Mouse (Mus musculus) intestine, embryonic 15.5 days (tissue): ENCODE measurements at regions not wholly inside any gene's neighbourhood (a gene's known extent, or its start where the extent isn't known, plus 50 kb on each side); places are given as distances from the start of the nearest gene placed in this dataset.

Experiments used
- ATAC-seq: fragments of 200-750 bp; cut with Nextera tagmentation; 2 replicates; pipeline ENCODE4 v1.8.0; 2017; ENCODE audit warnings: moderate TSS enrichment, moderate library complexity
- H3K27ac ChIP-seq: fragments of 300-500 bp; sonication (generic); 2 replicates; pipeline ENCODE4 v1.5.1; 2015; ENCODE audit warnings: mild to moderate bottlenecking, inconsistent platforms
- H3K27me3 ChIP-seq: fragments of 300-500 bp; sonication (generic); replicated peaks from 2 replicates; pipeline ENCODE4 v1.6.1; 2015; ENCODE audit warnings: inconsistent platforms
- H3K36me3 ChIP-seq: fragments of 300-500 bp; sonication (generic); 2 replicates; pipeline ENCODE4 v1.6.1; 2015; ENCODE audit warnings: inconsistent platforms
- H3K4me1 ChIP-seq: fragments of 300-500 bp; sonication (generic); replicated peaks from 2 replicates; pipeline ENCODE4 v1.6.1; 2015; ENCODE audit warnings: inconsistent platforms
- H3K4me2 ChIP-seq: fragments of 300-500 bp; sonication (generic); replicated peaks from 2 replicates; pipeline ENCODE4 v1.6.1; 2015; ENCODE audit warnings: mild to moderate bottlenecking, inconsistent platforms
- H3K4me3 ChIP-seq: fragments of 300-500 bp; sonication (generic); replicated peaks from 2 replicates; pipeline ENCODE4 v1.5.1; 2015; ENCODE audit warnings: inconsistent platforms
- H3K9ac ChIP-seq: fragments of 300-500 bp; sonication (generic); 2 replicates; pipeline ENCODE4 v1.6.1; 2015; ENCODE audit warnings: inconsistent platforms
- H3K9me3 ChIP-seq: fragments of 300-500 bp; sonication (generic); 2 replicates; pipeline ENCODE4 v1.6.1; 2016; ENCODE audit warnings: inconsistent platforms
- WGBS: fragments of 180-500 bp; shearing (Covaris S2); methylation state at CpG from one replicate; pipeline ENCODE4 v1.1.7; 2015; 5-methylcytosine and 5-hydroxymethylcytosine counted together

- Histone ChIP-seq H3K4me1 (no peaks in the 10 kb centered on the region), H3K27ac (no peak overlapping the region), H3K4me2 (no peak overlapping the region), H3K4me3 (no peak overlapping the region), H3K36me3 (no peaks in the 10 kb centered on the region), H3K27me3 (no peaks in the 10 kb centered on the region), H3K9ac (no peak overlapping the region), H3K9me3 (no peaks in the 10 kb centered on the region)
- no peak for ATAC-seq
- WGBS = 77% methylated on average over 12 of the region's 12 CpGs
Observed at GRCm38 (mm10) chr2:106256012-106256411, 252.7 kb upstream of the Dnajc24 start.

- H3K27ac ChIP-seq = no peak overlapping the region
- WGBS = 73% methylated on average over 4 of the region's 4 CpGs
- H3K9me3 ChIP-seq = no peaks in the 10 kb centered on the region
Observed at GRCm38 (mm10) chr2:106234358-106234757, 231.0 kb upstream of the Dnajc24 start.

GRCm38 (mm10) chr2:106231136-106231535 lies 227.8 kb upstream of the Dnajc24 start:
- Histone ChIP-seq H3K4me2 (no peak overlapping the region), H3K4me1 (no peaks in the 10 kb centered on the region), H3K9me3 (no peaks in the 10 kb centered on the region), H3K27ac (no peak overlapping the region), H3K9ac (no peak overlapping the region), H3K36me3 (no peaks in the 10 kb centered on the region), H3K4me3 (no peak overlapping the region), H3K27me3 (no peaks in the 10 kb centered on the region)
- 80% methylated on average over 5 of the region's 5 CpGs for WGBS
- no peak for ATAC-seq

More at GRCm38 (mm10) chr2:106234358-106234757, 231.0 kb upstream of the Dnajc24 start:
- no peak for ATAC-seq
- H3K4me2 ChIP-seq = no peak overlapping the region
- H3K4me1 ChIP-seq = no peaks in the 10 kb centered on the region
- no peak overlapping the region for H3K9ac ChIP-seq
- no peaks in the 10 kb centered on the region for H3K36me3 ChIP-seq
- no peaks in the 10 kb centered on the region for H3K27me3 ChIP-seq
- no peak overlapping the region for H3K4me3 ChIP-seq

- no peaks in the 10 kb centered on the region for H3K4me1 ChIP-seq
- WGBS = 80% methylated on average over 3 of the region's 3 CpGs
- no peaks in the 10 kb centered on the region for H3K9me3 ChIP-seq
- H3K4me3 ChIP-seq = no peak overlapping the region
- no peak overlapping the region for H3K4me2 ChIP-seq
- no peak overlapping the region for H3K27ac ChIP-seq
- ATAC-seq = no peak
- H3K9ac ChIP-seq = no peak overlapping the region
- no peaks in the 10 kb centered on the region for H3K36me3 ChIP-seq
- H3K27me3 ChIP-seq = no peaks in the 10 kb centered on the region
Observed at GRCm38 (mm10) chr2:106230021-106230420, 226.7 kb upstream of the Dnajc24 start.

- WGBS = 50% methylated on average over 1 of the region's 1 CpGs
- Histone ChIP-seq H3K4me2 (no peak overlapping the region), H3K27me3 (no peaks in the 10 kb centered on the region), H3K27ac (no peak overlapping the region), H3K36me3 (no peaks in the 10 kb centered on the region), H3K9me3 (no peaks in the 10 kb centered on the region), H3K4me3 (no peak overlapping the region), H3K9ac (no peak overlapping the region), H3K4me1 (no peaks in the 10 kb centered on the region)
- ATAC-seq = no peak
Observed at GRCm38 (mm10) chr2:106228249-106228648, 224.9 kb upstream of the Dnajc24 start.

- Histone ChIP-seq H3K9me3 (no peaks in the 10 kb centered on the region), H3K27ac (no peak overlapping the region), H3K4me1 (no peaks in the 10 kb centered on the region), H3K9ac (no peak overlapping the region), H3K4me2 (no peak overlapping the region), H3K36me3 (no peaks in the 10 kb centered on the region), H3K4me3 (no peak overlapping the region), H3K27me3 (no peaks in the 10 kb centered on the region)
- ATAC-seq = no peak
- 51% methylated on average over 3 of the region's 3 CpGs for WGBS
Observed at GRCm38 (mm10) chr2:106216169-106216568, 212.8 kb upstream of the Dnajc24 start.

GRCm38 (mm10) chr2:106213740-106214139 lies 210.4 kb upstream of the Dnajc24 start:
- Histone ChIP-seq H3K9ac (no peak overlapping the region), H3K36me3 (no peaks in the 10 kb centered on the region), H3K4me2 (no peak overlapping the region), H3K27ac (no peak overlapping the region), H3K9me3 (no peaks in the 10 kb centered on the region), H3K27me3 (no peaks in the 10 kb centered on the region), H3K4me3 (no peak overlapping the region), H3K4me1 (no peaks in the 10 kb centered on the region)
- 72% methylated on average over 4 of the region's 4 CpGs for WGBS
- ATAC-seq = no peak

GRCm38 (mm10) chr2:106210773-106211172 lies 207.4 kb upstream of the Dnajc24 start:
- Histone ChIP-seq H3K4me3 (no peak overlapping the region), H3K36me3 (no peaks in the 10 kb centered on the region), H3K4me1 (no peaks in the 10 kb centered on the region), H3K27me3 (no peaks in the 10 kb centered on the region), H3K27ac (no peak overlapping the region), H3K9ac (no peak overlapping the region), H3K9me3 (no peaks in the 10 kb centered on the region), H3K4me2 (no peak overlapping the region)
- WGBS = 78% methylated on average over 1 of the region's 1 CpGs
- ATAC-seq = no peak

GRCm38 (mm10) chr2:106208767-106209250 lies 205.5 kb upstream of the Dnajc24 start:
- Histone ChIP-seq H3K4me2 (no peak overlapping the region), H3K27me3 (no peaks in the 10 kb centered on the region), H3K4me1 (no peaks in the 10 kb centered on the region), H3K27ac (no peak overlapping the region), H3K9ac (no peak overlapping the region), H3K36me3 (no peaks in the 10 kb centered on the region), H3K4me3 (no peak overlapping the region), H3K9me3 (no peaks in the 10 kb centered on the region)
- no peak for ATAC-seq
- 59% methylated on average over 4 of the region's 4 CpGs for WGBS

- 95% methylated on average over 2 of the region's 2 CpGs for WGBS
- Histone ChIP-seq H3K27me3 (no peaks in the 10 kb centered on the region), H3K4me1 (no peaks in the 10 kb centered on the region), H3K4me2 (no peak overlapping the region), H3K9ac (no peak overlapping the region), H3K9me3 (no peaks in the 10 kb centered on the region), H3K4me3 (no peak overlapping the region), H3K36me3 (no peaks in the 10 kb centered on the region), H3K27ac (no peak overlapping the region)
- no peak for ATAC-seq
Observed at GRCm38 (mm10) chr2:106200130-106200529, 196.8 kb upstream of the Dnajc24 start.

GRCm38 (mm10) chr2:106195170-106195569 lies 191.8 kb upstream of the Dnajc24 start:
- H3K36me3 ChIP-seq = no peaks in the 10 kb centered on the region
- no peak overlapping the region for H3K4me3 ChIP-seq
- no peak overlapping the region for H3K9ac ChIP-seq
- H3K4me1 ChIP-seq = peaks cover 4% of the 10 kb centered on the region; the same call in 1 of the 2 replicates
- no peak for ATAC-seq
- 24% methylated on average over 7 of the region's 7 CpGs for WGBS
- H3K27me3 ChIP-seq = no peaks in the 10 kb centered on the region
- H3K4me2 ChIP-seq = no peak overlapping the region
- H3K9me3 ChIP-seq = no peaks in the 10 kb centered on the region
- no peak overlapping the region for H3K27ac ChIP-seq

GRCm38 (mm10) chr2:106194369-106195023 lies 191.1 kb upstream of the Dnajc24 start:
- peak; percentile 75 for ATAC-seq
- peaks cover 4% of the 10 kb centered on the region; the same call in 1 of the 2 replicates for H3K4me1 ChIP-seq
- H3K36me3 ChIP-seq = no peaks in the 10 kb centered on the region
- H3K9ac ChIP-seq = no peak overlapping the region
- 10% methylated on average over 14 of the region's 14 CpGs for WGBS
- peak overlapping the region; percentile 20 for H3K4me3 ChIP-seq
- no peak overlapping the region for H3K27ac ChIP-seq
- no peaks in the 10 kb centered on the region for H3K27me3 ChIP-seq
- no peaks in the 10 kb centered on the region for H3K9me3 ChIP-seq
- H3K4me2 ChIP-seq = peak overlapping the region; percentile 63

GRCm38 (mm10) chr2:106193889-106194347 lies 190.6 kb upstream of the Dnajc24 start:
- Histone ChIP-seq H3K4me2 (peak overlapping the region; percentile 63), H3K36me3 (no peaks in the 10 kb centered on the region), H3K4me1 (peaks cover 4% of the 10 kb centered on the region; the same call in 1 of the 2 replicates), H3K27me3 (no peaks in the 10 kb centered on the region), H3K9ac (no peak overlapping the region), H3K9me3 (no peaks in the 10 kb centered on the region), H3K27ac (no peak overlapping the region), H3K4me3 (peak overlapping the region; percentile 20)
- 4% methylated on average over 9 of the region's 9 CpGs for WGBS
- ATAC-seq = peak; percentile 28; the same call in 1 of the 2 replicates
